Mouse (Mus musculus): Measurements from ENCODE around the gene Plbd2. TPM values are rescaled to one million over a fixed set of nuclear protein-coding genes. Genes with fewer than 3 reads are reported as not detected.

Gene Plbd2
- polyA plus RNA-seq, 1 experiment from 2014 or later: 44.1 TPM

GRCm38 (mm10) chr5:120473361-120473760 is 30.1 kb downstream of the Plbd2 start:
- Histone ChIP-seq H3K4me3 (ENCODE audit: low read length) (no peak overlapping the region), H3K9ac (ENCODE audit: low read length) (no peak overlapping the region), H3K4me1 (ENCODE audit: control insufficient read depth, insufficient read depth, low read length) (peaks cover 4% of the 10 kb centered on the region; the same call in 1 of the 2 replicates), H3K4me2 (ENCODE audit: low read depth, low read length) (no peak overlapping the region), H3K27me3 (ENCODE audit: control insufficient read depth, insufficient read depth, low read length) (peaks cover 9% of the 10 kb centered on the region), H3K27ac (ENCODE audit: low read length) (no peak overlapping the region), H3K9me3 (replicated peaks; ENCODE audit: control insufficient read depth, low read length) (no peaks in the 10 kb centered on the region), H3K36me3 (ENCODE audit: control insufficient read depth, insufficient read depth) (no peaks in the 10 kb centered on the region)
- no peak for ATAC-seq (replicated peaks; ENCODE audit: extremely low read depth, insufficient read depth, low FRiP score)
- 82% methylated on average over 2 of the region's 2 CpGs for WGBS

DNA sequence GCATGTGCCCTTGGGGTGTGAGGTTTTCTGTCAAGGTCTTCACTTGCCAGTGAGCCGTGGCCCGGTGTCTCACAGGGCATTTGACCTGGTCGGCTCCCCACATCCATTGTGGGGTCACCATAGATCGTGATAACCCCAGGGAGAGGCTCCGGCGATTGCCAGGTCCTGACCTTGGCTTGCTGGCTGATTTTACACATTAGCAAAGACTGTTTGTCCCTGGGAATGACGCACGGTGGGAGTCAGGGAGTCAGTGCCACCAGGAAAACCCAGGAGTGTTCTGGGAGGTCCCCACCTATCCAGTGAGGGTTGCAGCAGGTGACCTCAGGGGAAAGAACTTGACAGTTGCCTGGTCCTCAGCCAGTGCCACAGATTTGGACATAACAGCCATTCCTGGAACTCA is 30.7 kb downstream of the Plbd2 start, which contains the start of gene Sdsl:
Sdsl (minus strand) TSS at position 41 of the 400 bp plus-strand sequence.
- H3K4me2 ChIP-seq (ENCODE audit: low read depth, low read length): no peak within 1 kb of the TSS
- no peak for ATAC-seq (replicated peaks; ENCODE audit: extremely low read depth, insufficient read depth, low FRiP score)
- H3K9ac ChIP-seq (ENCODE audit: low read length): no peak within 1 kb of the TSS
- H3K4me3 ChIP-seq (ENCODE audit: low read length): no peak within 1 kb of the TSS
- no peaks in the 10 kb centered on the region for H3K36me3 ChIP-seq (ENCODE audit: control insufficient read depth, insufficient read depth)
- no peak within 1 kb of the TSS for H3K27ac ChIP-seq (ENCODE audit: low read length)
- H3K4me1 ChIP-seq (ENCODE audit: control insufficient read depth, insufficient read depth, low read length): peaks cover 4% of the 10 kb centered on the region; the same call in 1 of the 2 replicates
- peaks cover 8% of the 10 kb centered on the region for H3K27me3 ChIP-seq (ENCODE audit: control insufficient read depth, insufficient read depth, low read length)
- H3K9me3 ChIP-seq (replicated peaks; ENCODE audit: control insufficient read depth, low read length): no peaks in the 10 kb centered on the region
- 62% methylated on average over 8 of the region's 8 CpGs for WGBS

- peaks cover under 1% of the 10 kb centered on the region for H3K27me3 ChIP-seq (ENCODE audit: control insufficient read depth, insufficient read depth, low read length)
- H3K9me3 ChIP-seq (replicated peaks; ENCODE audit: control insufficient read depth, low read length): no peaks in the 10 kb centered on the region
- no peak overlapping the region for H3K4me3 ChIP-seq (ENCODE audit: low read length)
- no peak overlapping the region for H3K27ac ChIP-seq (ENCODE audit: low read length)
- H3K4me2 ChIP-seq (ENCODE audit: low read depth, low read length): no peak overlapping the region
- H3K9ac ChIP-seq (ENCODE audit: low read length): no peak overlapping the region
- WGBS: 44% methylated on average over 4 of the region's 4 CpGs
- H3K4me1 ChIP-seq (ENCODE audit: control insufficient read depth, insufficient read depth, low read length): peaks cover 5% of the 10 kb centered on the region
- no peaks in the 10 kb centered on the region for H3K36me3 ChIP-seq (ENCODE audit: control insufficient read depth, insufficient read depth)
- ATAC-seq (replicated peaks; ENCODE audit: extremely low read depth, insufficient read depth, low FRiP score): no peak
Observed at GRCm38 (mm10) chr5:120471538-120471937, 31.9 kb downstream of the Plbd2 start.

GRCm38 (mm10) chr5:120468830-120469229 is 34.6 kb downstream of the Plbd2 start:
- H3K4me3 ChIP-seq (ENCODE audit: low read length): no peak overlapping the region
- H3K4me2 ChIP-seq (ENCODE audit: low read depth, low read length): no peak overlapping the region
- no peak overlapping the region for H3K27ac ChIP-seq (ENCODE audit: low read length)
- peaks cover 5% of the 10 kb centered on the region for H3K4me1 ChIP-seq (ENCODE audit: control insufficient read depth, insufficient read depth, low read length)
- 76% methylated on average over 6 of the region's 6 CpGs for WGBS
- no peaks in the 10 kb centered on the region for H3K36me3 ChIP-seq (ENCODE audit: control insufficient read depth, insufficient read depth)
- H3K9me3 ChIP-seq (replicated peaks; ENCODE audit: control insufficient read depth, low read length): 0 out of 2 replicates have a peak, but pooled peaks cover 3% of the 10 kb centered on the region
- H3K27me3 ChIP-seq (ENCODE audit: control insufficient read depth, insufficient read depth, low read length): no peaks in the 10 kb centered on the region
- H3K9ac ChIP-seq (ENCODE audit: low read length): no peak overlapping the region
- ATAC-seq (replicated peaks; ENCODE audit: extremely low read depth, insufficient read depth, low FRiP score): no peak

DNA sequence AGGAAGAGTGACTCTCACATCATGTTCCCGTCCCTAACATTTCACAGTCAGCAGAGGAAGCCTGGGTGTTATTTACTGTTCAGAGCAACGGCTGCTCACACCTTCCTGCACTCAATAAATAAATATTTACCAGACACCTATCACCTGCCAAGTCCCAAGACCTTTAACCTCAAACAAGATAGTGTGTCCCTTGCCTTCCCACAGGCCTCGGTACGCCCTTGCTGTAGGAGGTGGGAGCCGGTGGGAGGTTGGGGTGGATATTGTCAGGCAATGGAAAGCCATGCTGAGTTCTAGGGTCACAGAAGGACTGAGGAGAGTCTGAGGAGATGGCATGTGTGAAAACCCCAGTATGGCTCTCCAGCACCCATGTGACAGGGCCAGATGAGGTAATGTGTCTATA is 35.1 kb downstream of the Plbd2 start:
- no peaks in the 10 kb centered on the region for H3K27me3 ChIP-seq (ENCODE audit: control insufficient read depth, insufficient read depth, low read length)
- no peak overlapping the region for H3K4me2 ChIP-seq (ENCODE audit: low read depth, low read length)
- no peaks in the 10 kb centered on the region for H3K36me3 ChIP-seq (ENCODE audit: control insufficient read depth, insufficient read depth)
- H3K9me3 ChIP-seq (replicated peaks; ENCODE audit: control insufficient read depth, low read length): 0 out of 2 replicates have a peak, but pooled peaks cover 3% of the 10 kb centered on the region
- no peak for ATAC-seq (replicated peaks; ENCODE audit: extremely low read depth, insufficient read depth, low FRiP score)
- no peak overlapping the region for H3K9ac ChIP-seq (ENCODE audit: low read length)
- H3K27ac ChIP-seq (ENCODE audit: low read length): no peak overlapping the region
- peaks cover 5% of the 10 kb centered on the region for H3K4me1 ChIP-seq (ENCODE audit: control insufficient read depth, insufficient read depth, low read length)
- WGBS: 75% methylated on average over 5 of the region's 5 CpGs
- no peak overlapping the region for H3K4me3 ChIP-seq (ENCODE audit: low read length)

DNA sequence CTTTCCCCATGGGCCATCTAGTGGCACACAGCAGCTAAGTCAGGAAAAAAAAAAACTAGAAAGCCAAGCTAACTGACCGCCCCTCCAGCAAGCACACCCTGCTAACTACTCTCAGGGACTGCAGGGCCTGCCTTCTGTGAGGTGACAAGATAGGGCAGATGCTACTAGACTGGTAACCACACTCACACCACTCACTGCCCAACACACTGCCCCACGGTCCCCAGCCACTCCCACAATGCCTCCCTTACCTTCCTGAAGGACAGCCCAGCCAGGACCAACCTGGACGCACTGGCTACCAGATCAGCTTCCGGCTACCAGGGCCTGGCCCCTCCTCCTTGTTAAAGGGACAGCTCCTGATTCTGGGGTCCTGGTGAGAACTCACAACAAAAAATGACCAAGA is 36.4 kb downstream of the Plbd2 start:
- peaks cover 5% of the 10 kb centered on the region for H3K4me1 ChIP-seq (ENCODE audit: control insufficient read depth, insufficient read depth, low read length)
- WGBS: 6% methylated on average over 4 of the region's 4 CpGs
- H3K27me3 ChIP-seq (ENCODE audit: control insufficient read depth, insufficient read depth, low read length): 0 out of 2 replicates have a peak, but pooled peaks cover 3% of the 10 kb centered on the region
- peak overlapping the region; percentile 74 for H3K9ac ChIP-seq (ENCODE audit: low read length)
- H3K9me3 ChIP-seq (replicated peaks; ENCODE audit: control insufficient read depth, low read length): 0 out of 2 replicates have a peak, but pooled peaks cover 3% of the 10 kb centered on the region
- peak; percentile 57; the same call in 1 of the 2 replicates for ATAC-seq (replicated peaks; ENCODE audit: extremely low read depth, insufficient read depth, low FRiP score)
- no peaks in the 10 kb centered on the region for H3K36me3 ChIP-seq (ENCODE audit: control insufficient read depth, insufficient read depth)
- peak overlapping the region; percentile 67 for H3K4me2 ChIP-seq (ENCODE audit: low read depth, low read length)
- peak overlapping the region; percentile 82 for H3K27ac ChIP-seq (ENCODE audit: low read length)
- H3K4me3 ChIP-seq (ENCODE audit: low read length): peak overlapping the region; percentile 58

DNA sequence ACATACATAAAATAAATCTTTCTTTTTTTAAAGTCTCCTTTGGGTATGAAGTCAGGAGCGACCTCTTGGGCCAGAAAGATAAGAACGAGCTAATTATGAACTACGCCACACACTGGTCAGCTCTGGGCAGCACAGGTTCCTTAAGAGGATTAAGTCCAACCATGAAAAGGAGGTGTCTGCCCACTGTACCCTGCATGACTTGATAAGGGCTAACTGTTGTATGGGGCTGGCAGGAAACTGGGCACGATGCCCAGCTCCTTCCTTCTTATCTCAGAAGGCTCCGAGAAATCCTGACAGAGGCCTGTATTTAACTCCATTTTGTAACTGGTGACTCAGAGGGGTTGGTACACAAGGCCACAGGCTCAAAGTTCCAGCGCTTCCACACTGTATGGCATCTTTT is 37.6 kb downstream of the Plbd2 start:
- H3K4me1 ChIP-seq (ENCODE audit: control insufficient read depth, insufficient read depth, low read length): peaks cover 5% of the 10 kb centered on the region
- ATAC-seq (replicated peaks; ENCODE audit: extremely low read depth, insufficient read depth, low FRiP score): peak; percentile 86
- H3K27me3 ChIP-seq (ENCODE audit: control insufficient read depth, insufficient read depth, low read length): peaks cover 3% of the 10 kb centered on the region; the same call in 1 of the 2 replicates
- H3K36me3 ChIP-seq (ENCODE audit: control insufficient read depth, insufficient read depth): no peaks in the 10 kb centered on the region
- no peak overlapping the region for H3K4me3 ChIP-seq (ENCODE audit: low read length)
- no peak overlapping the region for H3K4me2 ChIP-seq (ENCODE audit: low read depth, low read length)
- H3K9me3 ChIP-seq (replicated peaks; ENCODE audit: control insufficient read depth, low read length): 0 out of 2 replicates have a peak, but pooled peaks cover 3% of the 10 kb centered on the region
- WGBS: 30% methylated on average over 6 of the region's 6 CpGs
- H3K27ac ChIP-seq (ENCODE audit: low read length): peak overlapping the region; percentile 82
- no peak overlapping the region for H3K9ac ChIP-seq (ENCODE audit: low read length)

GRCm38 (mm10) chr5:120465062-120465461 is 38.4 kb downstream of the Plbd2 start:
- no peak overlapping the region for H3K4me2 ChIP-seq (ENCODE audit: low read depth, low read length)
- H3K36me3 ChIP-seq (ENCODE audit: control insufficient read depth, insufficient read depth): no peaks in the 10 kb centered on the region
- H3K27me3 ChIP-seq (ENCODE audit: control insufficient read depth, insufficient read depth, low read length): peaks cover 3% of the 10 kb centered on the region; the same call in 1 of the 2 replicates
- no peak overlapping the region for H3K9ac ChIP-seq (ENCODE audit: low read length)
- H3K9me3 ChIP-seq (replicated peaks; ENCODE audit: control insufficient read depth, low read length): 0 out of 2 replicates have a peak, but pooled peaks cover 3% of the 10 kb centered on the region
- no peak overlapping the region for H3K4me3 ChIP-seq (ENCODE audit: low read length)
- peaks cover 5% of the 10 kb centered on the region for H3K4me1 ChIP-seq (ENCODE audit: control insufficient read depth, insufficient read depth, low read length)
- WGBS: 40% methylated on average over 5 of the region's 5 CpGs
- no peak overlapping the region for H3K27ac ChIP-seq (ENCODE audit: low read length)
- ATAC-seq (replicated peaks; ENCODE audit: extremely low read depth, insufficient read depth, low FRiP score): no peak

DNA sequence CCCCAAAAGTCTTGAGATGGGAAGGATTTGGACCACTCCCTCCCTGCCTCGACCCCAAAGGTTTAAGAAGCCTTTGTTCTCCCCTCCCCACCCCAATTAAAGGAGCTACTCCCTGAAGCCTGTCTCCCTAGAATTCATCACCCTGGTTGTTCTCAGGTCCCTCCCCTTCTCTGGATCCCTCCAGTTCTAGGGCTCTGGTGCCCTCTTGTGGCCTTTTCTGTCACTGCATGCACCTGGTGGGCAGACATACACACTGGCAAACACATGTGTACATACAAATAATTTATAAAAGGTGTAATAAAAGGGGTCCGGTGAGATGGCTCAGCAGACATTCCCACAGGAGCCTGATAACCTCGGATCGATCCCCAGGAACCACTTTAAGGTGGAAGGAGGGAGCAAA is 39.1 kb downstream of the Plbd2 start:
- no peak overlapping the region for H3K4me3 ChIP-seq (ENCODE audit: low read length)
- H3K36me3 ChIP-seq (ENCODE audit: control insufficient read depth, insufficient read depth): no peaks in the 10 kb centered on the region
- H3K9ac ChIP-seq (ENCODE audit: low read length): no peak overlapping the region
- H3K27me3 ChIP-seq (ENCODE audit: control insufficient read depth, insufficient read depth, low read length): peaks cover 3% of the 10 kb centered on the region; the same call in 1 of the 2 replicates
- peaks cover 5% of the 10 kb centered on the region for H3K4me1 ChIP-seq (ENCODE audit: control insufficient read depth, insufficient read depth, low read length)
- 0 out of 2 replicates have a peak, but pooled peaks cover 3% of the 10 kb centered on the region for H3K9me3 ChIP-seq (replicated peaks; ENCODE audit: control insufficient read depth, low read length)
- no peak overlapping the region for H3K27ac ChIP-seq (ENCODE audit: low read length)
- H3K4me2 ChIP-seq (ENCODE audit: low read depth, low read length): no peak overlapping the region
- 77% methylated on average over 4 of the region's 4 CpGs for WGBS
- no peak for ATAC-seq (replicated peaks; ENCODE audit: extremely low read depth, insufficient read depth, low FRiP score)
